Mouse (Mus musculus) heart, embryonic 10.5 days (tissue): ENCODE measurements around the gene Prl7c1. TPM values are rescaled to one million over a fixed set of nuclear protein-coding genes. Genes with fewer than 3 reads are reported as not detected.
"Not testable (repeated sequence)": the region's sequence is repeated elsewhere in the genome, so short reads cannot be mapped to it uniquely, and the experiment has no call there.

Source experiments
- DNase-seq: peaks from one replicate; pipeline ENCODE4 v3.0.0-alpha.2; 2017; ENCODE audit warnings: low spot score
- H3K27ac ChIP-seq: fragments of 300-500 bp; sonication (generic); 2 replicates; pipeline ENCODE4 v1.5.1; 2016; ENCODE audit warnings: mild to moderate bottlenecking
- H3K27me3 ChIP-seq: fragments of 300-500 bp; sonication (generic); 2 replicates; pipeline ENCODE4 v1.6.1; 2016; ENCODE audit warnings: mild to moderate bottlenecking; ENCODE audit not compliant: poor library complexity, insufficient read depth, severe bottlenecking
- H3K36me3 ChIP-seq: fragments of 300-500 bp; sonication (generic); 2 replicates; pipeline ENCODE4 v1.6.1; 2016; ENCODE audit warnings: mild to moderate bottlenecking, moderate library complexity
- H3K4me1 ChIP-seq: fragments of 300-500 bp; sonication (generic); 2 replicates; pipeline ENCODE4 v1.6.1; 2016; ENCODE audit warnings: mild to moderate bottlenecking
- H3K4me3 ChIP-seq: fragments of 300-500 bp; sonication (generic); 2 replicates; pipeline ENCODE4 v1.5.1; 2016; ENCODE audit warnings: mild to moderate bottlenecking, moderate library complexity
- H3K9me3 ChIP-seq: fragments of 300-500 bp; sonication (generic); 2 replicates; pipeline ENCODE4 v1.6.1; 2016; ENCODE audit warnings: mild to moderate bottlenecking, moderate library complexity
- WGBS: fragments of 180-500 bp; shearing (Covaris S2); methylation state at CpG from one replicate; pipeline ENCODE4 v1.1.7; 2016; 5-methylcytosine and 5-hydroxymethylcytosine counted together
- polyA plus RNA-seq: library from polyadenylated mRNA; unstranded; fragments of >200 nt; fragmentation: Nextera tagmentation; extraction: Ambion mirVana; gene quantifications from 2 replicates; pipeline ENCODE4 v1.2.1, GENCODE M21; 2016

Prl7c1 gene
- polyA plus RNA-seq, result not detected in 2 replicates

GRCm38 (mm10) chr13:27780704-27781103 lies at the start of gene Prl7c1:
Prl7c1 (minus strand) TSS chr13:27780804.
- H3K27me3 ChIP-seq, H3K4me3 ChIP-seq, H3K27ac ChIP-seq, H3K4me1 ChIP-seq, H3K36me3 ChIP-seq, DNase-seq, H3K9me3 ChIP-seq: not testable (repeated sequence)
- 84% methylated on average over 3 of the region's 3 CpGs for WGBS

- Histone ChIP-seq H3K9me3 (no peaks in the 10 kb centered on the region), H3K4me3 (no peak overlapping the region), H3K4me1 (no peaks in the 10 kb centered on the region), H3K27ac (no peak overlapping the region), H3K36me3 (no peaks in the 10 kb centered on the region), H3K27me3 (no peaks in the 10 kb centered on the region)
- 69% methylated on average over 1 of the region's 1 CpGs for WGBS
- no peak for DNase-seq
These were observed 22.2 kb upstream of the Prl7c1 start for GRCm38 (mm10) chr13:27802765-27803164.

GRCm38 (mm10) chr13:27801354-27801753 lies 20.8 kb upstream of the Prl7c1 start, which contains the start of gene Prl2a1:
Prl2a1 (plus strand) TSS chr13:27801654.
- Histone ChIP-seq H3K4me1 (no peaks in the 10 kb centered on the region), H3K36me3 (no peaks in the 10 kb centered on the region), H3K4me3 (no peak within 1 kb of the TSS), H3K27ac (no peak within 1 kb of the TSS), H3K9me3 (no peaks in the 10 kb centered on the region), H3K27me3 (no peaks in the 10 kb centered on the region)
- no peak for DNase-seq
- 71% methylated on average over 1 of the region's 1 CpGs for WGBS

GRCm38 (mm10) chr13:27799303-27799702 lies 18.7 kb upstream of the Prl7c1 start:
- Histone ChIP-seq H3K27me3 (no peaks in the 10 kb centered on the region), H3K4me1 (no peaks in the 10 kb centered on the region), H3K36me3 (no peaks in the 10 kb centered on the region), H3K27ac (no peak overlapping the region), H3K9me3 (no peaks in the 10 kb centered on the region), H3K4me3 (no peak overlapping the region)
- DNase-seq, result no peak
- 70% methylated on average over 4 of the region's 4 CpGs for WGBS

- no peaks in the 10 kb centered on the region for H3K27me3 ChIP-seq
- H3K4me3 ChIP-seq, result no peak overlapping the region
- H3K4me1 ChIP-seq, result no peaks in the 10 kb centered on the region
- no peak for DNase-seq
- 81% methylated on average over 10 of the region's 10 CpGs for WGBS
- no peaks in the 10 kb centered on the region for H3K36me3 ChIP-seq
- H3K9me3 ChIP-seq, result no peaks in the 10 kb centered on the region
- H3K27ac ChIP-seq, result no peak overlapping the region
These were observed 46.0 kb downstream of the Prl7c1 start for GRCm38 (mm10) chr13:27734512-27735186.

- H3K4me3 ChIP-seq, H3K4me1 ChIP-seq, H3K27ac ChIP-seq, DNase-seq, H3K36me3 ChIP-seq, H3K9me3 ChIP-seq, H3K27me3 ChIP-seq: not testable (repeated sequence)
- 72% methylated on average over 5 of the region's 5 CpGs for WGBS
These were observed 50.2 kb downstream of the Prl7c1 start for GRCm38 (mm10) chr13:27730286-27730959.

GRCm38 (mm10) chr13:27725057-27725456 lies 55.5 kb downstream of the Prl7c1 start:
- H3K4me3 ChIP-seq, H3K27me3 ChIP-seq, H3K4me1 ChIP-seq, H3K9me3 ChIP-seq, H3K36me3 ChIP-seq, H3K27ac ChIP-seq, DNase-seq: not testable (repeated sequence)
- 73% methylated on average over 3 of the region's 3 CpGs for WGBS

Other genes with a start within 250 kb of the Prl7c1 start
- not detected in 2 replicates for gene Prl8a9, start 216.2 kb downstream of the Prl7c1 start, polyA plus RNA-seq
- gene Prl8a1, start 198.6 kb downstream of the Prl7c1 start, polyA plus RNA-seq, result not detected in 2 replicates
- gene Prl7b1, start 170.2 kb downstream of the Prl7c1 start, polyA plus RNA-seq, result not detected in 2 replicates
- not detected in 2 replicates for gene Prl7a1, start 138.3 kb downstream of the Prl7c1 start, polyA plus RNA-seq
- not detected in 2 replicates for gene Prl7a2, start 112.8 kb downstream of the Prl7c1 start, polyA plus RNA-seq
- not detected in 2 replicates for gene Prl7d1, start 64.1 kb downstream of the Prl7c1 start, polyA plus RNA-seq
- gene Prl2a1, start 20.9 kb upstream of the Prl7c1 start, polyA plus RNA-seq, result 0.15 TPM in 1 of 2 replicates, not detected in the other
- gene Prl2c1, start 68.5 kb upstream of the Prl7c1 start, polyA plus RNA-seq, result not detected in 2 replicates
- gene Prl4a1, start 235.4 kb upstream of the Prl7c1 start, polyA plus RNA-seq, result 0.15 TPM in 1 of 2 replicates, not detected in the other